Mouse (Mus musculus) B cell, adult 62 days (primary cell): ENCODE measurements around the gene Tmem168. TPM values are rescaled to one million over a fixed set of nuclear protein-coding genes. Genes with fewer than 3 reads are reported as not detected.

Experiments used
- total RNA-seq: library from RNA; stranded (reverse); gene quantifications from 4 replicates; pipeline ENCODE4 v1.2.4, GENCODE M21; 2023

Gene Tmem168
- 50.6 to 62.5 TPM (median 57.0 TPM) in 4 replicates for total RNA-seq

GRCm38 (mm10) chr6:13607621-13608493, at the start of gene Tmem168:
Gene Tmem168, minus strand, starts transcription at chr6:13608100.

Other genes starting within 250 kb of the Tmem168 start
- 36.7 to 41.1 TPM (median 39.4 TPM) in 4 replicates for gene Bmt2, start 69.9 kb upstream of the Tmem168 start, total RNA-seq
- 1.0 to 1.3 TPM (median 1.2 TPM) in 4 replicates for gene Gpr85, start 231.8 kb upstream of the Tmem168 start, total RNA-seq